Comparison of ENCODE assay signal across 8 mouse cellular contexts in genomic region chr9:72491559-72492193, GRCm38 (mm10). TPM values are rescaled to one million over a fixed set of nuclear protein-coding genes. Genes with fewer than 3 reads are reported as not detected.
DNase-seq lines count a peak whose midpoint lies in the region; ATAC-seq and TF ChIP-seq lines count a peak whose summit lies in the region.

No protein-coding gene starts in this region.

- H3K4me3 ChIP-seq in MEL (ENCODE audit: control insufficient read depth in 1 of 2, insufficient read depth in 1 of 2, low read depth in 2 of 2, low read length in 2 of 2) = peak overlapping the region; percentile 49 to 78
- H3K4me3 ChIP-seq in cerebellum, adult 2 months (replicated peaks; ENCODE audit: insufficient read depth, low read depth, low read length) = peak overlapping the region; percentile 81
- H3K4me3 ChIP-seq in hindbrain, embryonic 10.5 days = peak overlapping the region; percentile 70
- peak overlapping the region; percentile 59 for H3K4me3 ChIP-seq in lung, postnatal 0 days (ENCODE audit: low read depth, low read length)

- peak; percentile 99 for ATAC-seq in lung, postnatal 0 days

- no peak for TF ChIP-seq RAD21 in MEL (IDR thresholded peaks at IDR 0.05; ENCODE audit: low read depth, low read length)

- no peaks in the 10 kb centered on the region for H3K9me3 ChIP-seq in MEL (replicated peaks; ENCODE audit: insufficient read depth, low read length)
- H3K9me3 ChIP-seq in hindbrain, embryonic 10.5 days = no peaks in the 10 kb centered on the region
- no peaks in the 10 kb centered on the region for H3K9me3 ChIP-seq in lung, postnatal 0 days (ENCODE audit: low read length)

- peak overlapping the region; percentile 78 for H3K9ac ChIP-seq in MEL (ENCODE audit: control insufficient read depth, low read depth, low read length, poor library complexity, severe bottlenecking)
- H3K9ac ChIP-seq in lung, postnatal 0 days (replicated peaks; ENCODE audit: low read depth) = peak overlapping the region; percentile 39

- peak overlapping the region; percentile 62 for H3K4me2 ChIP-seq in lung, postnatal 0 days (replicated peaks; ENCODE audit: low read depth, low read length)

- peaks cover 11 to 26% of the 10 kb centered on the region in 2 experiments for H3K4me1 ChIP-seq in MEL (ENCODE audit: control insufficient read depth in 1 of 2, insufficient read depth in 2 of 2, low read length in 2 of 2)
- no peaks in the 10 kb centered on the region for H3K4me1 ChIP-seq in cerebellum, adult 2 months (ENCODE audit: control insufficient read depth, insufficient read depth, low read length)
- peaks cover 14% of the 10 kb centered on the region for H3K4me1 ChIP-seq in hindbrain, embryonic 10.5 days (replicated peaks)
- peaks cover 3% of the 10 kb centered on the region; the same call in 1 of the 2 replicates for H3K4me1 ChIP-seq in lung, postnatal 0 days (ENCODE audit: insufficient read depth, low read depth, low read length)

- TF ChIP-seq POLR2A in MEL (IDR thresholded peaks at IDR 0.05; ENCODE audit: control insufficient read depth in 1 of 2, insufficient read depth in 1 of 2, low read depth in 1 of 2, low read length in 2 of 2, poor library complexity in 1 of 2) = peak; percentile 38 to 74; a peak in 3 of 4 replicates
- peak; percentile 85; the same call in 1 of the 2 replicates for TF ChIP-seq POLR2A in cerebellum, adult 2 months (IDR thresholded peaks at IDR 0.05; ENCODE audit: borderline replicate concordance, insufficient read depth, low read length)

- peaks cover 2% of the 10 kb centered on the region for H3K79me2 ChIP-seq in MEL (ENCODE audit: control insufficient read depth, insufficient read depth, low read length, poor library complexity)

- TF ChIP-seq EP300 in MEL (IDR thresholded peaks at IDR 0.05; ENCODE audit: low read depth in 1 of 2, low read length in 2 of 2) = no peak
- no peak for TF ChIP-seq EP300 in lung, postnatal 0 days (IDR thresholded peaks at IDR 0.05)

- peak; percentile 93 for DNase-seq in MEL (ENCODE audit: low read depth, low spot score)
- peak; percentile 89 to 90 for DNase-seq in cerebellum, adult 2 months
- peak; percentile 87 for DNase-seq in forelimb bud, embryonic 11.5 days (ENCODE audit: low read depth, low spot score)
- DNase-seq in hindbrain, embryonic 10.5 days (ENCODE audit: low spot score) = peak; percentile 96
- DNase-seq in layer of hippocampus, adult 9-11 months = peak; percentile 84
- DNase-seq in lung, postnatal 0 days (ENCODE audit: low spot score) = peak; percentile 93
- DNase-seq in ovary, postnatal 14 days (ENCODE audit: low spot score) = peak; percentile 88
- DNase-seq in thymus, postnatal 14 days = peak; percentile 93

- peak overlapping the region; percentile 82 for H3K27ac ChIP-seq in MEL (ENCODE audit: control insufficient read depth, low read depth, low read length)
- H3K27ac ChIP-seq in cerebellum, adult 2 months (ENCODE audit: insufficient read depth, low read length) = peak overlapping the region; percentile 60; the same call in 1 of the 2 replicates
- H3K27ac ChIP-seq in hindbrain, embryonic 10.5 days = peak overlapping the region; percentile 95
- H3K27ac ChIP-seq in lung, postnatal 0 days (ENCODE audit: low read length) = no peak overlapping the region

- H3K27me3 ChIP-seq in MEL (ENCODE audit: control insufficient read depth in 1 of 2, insufficient read depth in 2 of 2, low read length in 2 of 2) = no peaks in the 10 kb centered on the region
- H3K27me3 ChIP-seq in cerebellum, adult 2 months (ENCODE audit: control insufficient read depth, insufficient read depth, low read length) = no peaks in the 10 kb centered on the region
- H3K27me3 ChIP-seq in hindbrain, embryonic 10.5 days (ENCODE audit: insufficient read depth, poor library complexity, severe bottlenecking) = no peaks in the 10 kb centered on the region
- H3K27me3 ChIP-seq in lung, postnatal 0 days (replicated peaks; ENCODE audit: insufficient read depth, low read length) = no peaks in the 10 kb centered on the region

- no peak for TF ChIP-seq CTCF in MEL (IDR thresholded peaks at IDR 0.05 in 2 of 3, conservative IDR thresholded peaks at IDR 0.05 in 1 of 3; ENCODE audit: control insufficient read depth in 1 of 3, insufficient read depth in 1 of 3, low read depth in 2 of 3, low read length in 3 of 3, poor library complexity in 1 of 3, severe bottlenecking in 1 of 3)
- no peak for TF ChIP-seq CTCF in cerebellum, adult 2 months (IDR thresholded peaks at IDR 0.05; ENCODE audit: borderline replicate concordance, insufficient read depth, low read depth, low read length)
- no peak for TF ChIP-seq CTCF in lung, postnatal 0 days (IDR thresholded peaks at IDR 0.05)

- H3K36me3 ChIP-seq in MEL (ENCODE audit: control insufficient read depth in 1 of 2, insufficient read depth in 2 of 2, low read length in 2 of 2) = peaks cover 0 to 38% of the 10 kb centered on the region in 2 experiments; a peak in 2 of 4 replicates
- H3K36me3 ChIP-seq in hindbrain, embryonic 10.5 days = peaks cover 20% of the 10 kb centered on the region
- H3K36me3 ChIP-seq in lung, postnatal 0 days (ENCODE audit: insufficient read depth, low read length) = no peaks in the 10 kb centered on the region

- WGBS in cerebellum, adult 2 months = 1% methylated on average over 32 of the region's 32 CpGs
- WGBS in hindbrain, embryonic 10.5 days = under 1% methylated on average over 32 of the region's 32 CpGs
- WGBS in lung, postnatal 0 days = under 1% methylated on average over 32 of the region's 32 CpGs

TF ChIP-seq in MEL, 35 proteins besides CTCF, POLR2A, EP300 and RAD21:
- no peak for TF ChIP-seq JUND (IDR thresholded peaks at IDR 0.05; ENCODE audit: low read depth, low read length)
- TF ChIP-seq ETS1 (IDR thresholded peaks at IDR 0.05; ENCODE audit: low read depth, low read length) = no peak
- peak; percentile 68 for TF ChIP-seq MAX (IDR thresholded peaks at IDR 0.05; ENCODE audit: low read length)
- TF ChIP-seq CHD2 (IDR thresholded peaks at IDR 0.05; ENCODE audit: low read length) = peak; percentile 88
- TF ChIP-seq HCFC1 (IDR thresholded peaks at IDR 0.05; ENCODE audit: low read depth, low read length) = peak; percentile 59; the same call in 1 of the 2 replicates
- TF ChIP-seq TCF12 (IDR thresholded peaks at IDR 0.05; ENCODE audit: low read depth, low read length) = peak; percentile 35; the same call in 1 of the 2 replicates
- TF ChIP-seq E2F4 (IDR thresholded peaks at IDR 0.05; ENCODE audit: borderline replicate concordance, low read depth, low read length) = peak; percentile 85; the same call in 1 of the 2 replicates
- TF ChIP-seq CHD1 (IDR thresholded peaks at IDR 0.05; ENCODE audit: low read depth, low read length) = no peak
- TF ChIP-seq NELFE (IDR thresholded peaks at IDR 0.05; ENCODE audit: low read depth, low read length) = peak; percentile 58; the same call in 1 of the 2 replicates
- no peak for TF ChIP-seq MYC (IDR thresholded peaks at IDR 0.05; ENCODE audit: low read depth, low read length)
- no peak; the same call in 1 of the 2 replicates for TF ChIP-seq MXI1 (IDR thresholded peaks at IDR 0.05; ENCODE audit: low read depth, low read length)
- TF ChIP-seq SIN3A (IDR thresholded peaks at IDR 0.05; ENCODE audit: low read length) = peak; percentile 11; the same call in 1 of the 2 replicates
- TF ChIP-seq USF1 (IDR thresholded peaks at IDR 0.05; ENCODE audit: low read depth, low read length) = no peak
- peak; percentile 53; the same call in 1 of the 2 replicates for TF ChIP-seq TBP (IDR thresholded peaks at IDR 0.05; ENCODE audit: low read depth, low read length)
- no peak for TF ChIP-seq ZMIZ1 (IDR thresholded peaks at IDR 0.05; ENCODE audit: low read depth, low read length)
- peak; percentile 54; the same call in 1 of the 2 replicates for TF ChIP-seq POLR2AphosphoS2 (IDR thresholded peaks at IDR 0.05; ENCODE audit: low read length)
- no peak for TF ChIP-seq NRF1 (IDR thresholded peaks at IDR 0.05; ENCODE audit: insufficient read depth, low read depth, low read length, poor library complexity, severe bottlenecking)

RNA-seq across cellular contexts. Expression of gene Tex9, which starts 0.3 kb away (rescaled TPM):
- total RNA-seq in MEL (2012; rRNA removed) = 7.0 and 7.9 TPM in 2 replicates
- polyA plus RNA-seq in MEL (2012; ENCODE audit: insufficient read depth in 1 of 2, insufficient read length in 2 of 2, low read depth in 1 of 2, low replicate concordance in 2 of 2, missing spikeins in 1 of 2) = 10 to 100 TPM in 1 of 2 experiments, not detected in 1; 17.1 TPM
- 14.0 and 16.6 TPM in 2 replicates for polyA plus RNA-seq in cerebellum, adult 2 months (2012; rRNA removed)
- 47.0 and 66.3 TPM in 2 replicates for polyA plus RNA-seq in hindbrain, embryonic 10.5 days (2016; fragmentation: Nextera tagmentation; extraction: Ambion mirVana)
- 7.6 and 9.1 TPM in 2 replicates for polyA plus RNA-seq in lung, postnatal 0 days (2015; fragmentation: Nextera tagmentation; extraction: Ambion mirVana)

RNA-seq across cellular contexts. Expression of gene Rfx7, which starts 40.4 kb away (rescaled TPM):
- 6.2 and 9.3 TPM in 2 replicates for total RNA-seq in MEL (2012; rRNA removed)
- polyA plus RNA-seq in MEL (2012; ENCODE audit: insufficient read depth in 1 of 2, insufficient read length in 2 of 2, low read depth in 1 of 2, low replicate concordance in 2 of 2, missing spikeins in 1 of 2) = 10 to 100 TPM; 19.9 to 30.5 TPM
- 20.2 and 21.4 TPM in 2 replicates for polyA plus RNA-seq in cerebellum, adult 2 months (2012; rRNA removed)
- polyA plus RNA-seq in hindbrain, embryonic 10.5 days (2016; fragmentation: Nextera tagmentation; extraction: Ambion mirVana) = 14.3 and 14.7 TPM in 2 replicates
- 4.0 and 4.2 TPM in 2 replicates for polyA plus RNA-seq in lung, postnatal 0 days (2015; fragmentation: Nextera tagmentation; extraction: Ambion mirVana)

RNA-seq across cellular contexts. Expression of gene Mns1, which starts 53.9 kb away (rescaled TPM):
- 54.0 and 57.3 TPM in 2 replicates for total RNA-seq in MEL (2012; rRNA removed)
- polyA plus RNA-seq in MEL (2012; ENCODE audit: insufficient read depth in 1 of 2, insufficient read length in 2 of 2, low read depth in 1 of 2, low replicate concordance in 2 of 2, missing spikeins in 1 of 2) = 10 to 100 TPM in 1 of 2 experiments, not detected in 1; 54.8 TPM
- polyA plus RNA-seq in cerebellum, adult 2 months (2012; rRNA removed) = 1.4 and 2.2 TPM in 2 replicates
- polyA plus RNA-seq in hindbrain, embryonic 10.5 days (2016; fragmentation: Nextera tagmentation; extraction: Ambion mirVana) = 32.3 and 51.3 TPM in 2 replicates
- 5.9 and 9.2 TPM in 2 replicates for polyA plus RNA-seq in lung, postnatal 0 days (2015; fragmentation: Nextera tagmentation; extraction: Ambion mirVana)
